Mouse (Mus musculus) hindbrain, embryonic 12.5 days (tissue): ENCODE measurements around the gene Tnrc6b. TPM values are rescaled to one million over a fixed set of nuclear protein-coding genes. Genes with fewer than 3 reads are reported as not detected.
"Not testable (repeated sequence)": the region's sequence is repeated elsewhere in the genome, so short reads cannot be mapped to it uniquely, and the experiment has no call there.

Experiments used
- ATAC-seq: fragments of 200-750 bp; cut with Nextera tagmentation; 2 replicates; pipeline ENCODE4 v1.8.0; 2017; ENCODE audit warnings: moderate TSS enrichment; ENCODE audit not compliant: low FRiP score
- H3K27ac ChIP-seq: fragments of 300-500 bp; sonication (generic); 2 replicates; pipeline ENCODE4 v1.5.1; 2016; ENCODE audit warnings: mild to moderate bottlenecking
- H3K27me3 ChIP-seq: fragments of 300-500 bp; sonication (generic); 2 replicates; pipeline ENCODE4 v1.6.1; 2016; ENCODE audit warnings: mild to moderate bottlenecking
- H3K36me3 ChIP-seq: fragments of 300-500 bp; sonication (generic); 2 replicates; pipeline ENCODE4 v1.6.1; 2016; ENCODE audit warnings: mild to moderate bottlenecking
- H3K4me1 ChIP-seq: fragments of 300-500 bp; sonication (generic); 2 replicates; pipeline ENCODE4 v1.6.1; 2016
- H3K4me2 ChIP-seq: fragments of 300-500 bp; sonication (generic); replicated peaks from 2 replicates; pipeline ENCODE4 v1.6.1; 2016; ENCODE audit warnings: mild to moderate bottlenecking
- H3K4me3 ChIP-seq: fragments of 300-500 bp; sonication (generic); 2 replicates; pipeline ENCODE4 v1.5.1; 2016; ENCODE audit warnings: mild to moderate bottlenecking
- H3K9ac ChIP-seq: fragments of 300-500 bp; sonication (generic); 2 replicates; pipeline ENCODE4 v1.6.1; 2016; ENCODE audit warnings: mild to moderate bottlenecking, moderate library complexity
- H3K9me3 ChIP-seq: fragments of 300-500 bp; sonication (generic); replicated peaks from 2 replicates; pipeline ENCODE4 v1.6.1; 2016; ENCODE audit warnings: mild to moderate bottlenecking
- WGBS: fragments of 180-500 bp; shearing (Covaris S2); methylation state at CpG from one replicate; pipeline ENCODE4 v1.1.7; 2016; 5-methylcytosine and 5-hydroxymethylcytosine counted together
- polyA plus RNA-seq: library from polyadenylated mRNA; unstranded; fragments of >200 nt; fragmentation: Nextera tagmentation; extraction: Ambion mirVana; gene quantifications from 2 replicates; pipeline ENCODE4 v1.2.1, GENCODE M21; 2016

Tnrc6b gene
- polyA plus RNA-seq, 1 experiment from 2014 or later = 55.6 TPM

GRCm38 (mm10) chr15:80916621-80917020 is 205.5 kb downstream of the Tnrc6b start:
- H3K36me3 ChIP-seq = peaks cover 80% of the 10 kb centered on the region

GRCm38 (mm10) chr15:80920346-80920745 is 209.2 kb downstream of the Tnrc6b start:
- WGBS = 96% methylated on average over 3 of the region's 3 CpGs
- ATAC-seq = no peak
- Histone ChIP-seq H3K27me3 (no peaks in the 10 kb centered on the region), H3K4me3 (no peak overlapping the region), H3K4me1 (no peaks in the 10 kb centered on the region), H3K27ac (no peak overlapping the region), H3K4me2 (no peak overlapping the region), H3K36me3 (peaks cover 76% of the 10 kb centered on the region), H3K9ac (no peak overlapping the region), H3K9me3 (no peaks in the 10 kb centered on the region)

More at GRCm38 (mm10) chr15:80916621-80917020, 205.5 kb downstream of the Tnrc6b start:
- 95% methylated on average over 7 of the region's 7 CpGs for WGBS
- H3K27ac ChIP-seq = no peak overlapping the region
- H3K9me3 ChIP-seq = no peaks in the 10 kb centered on the region
- no peak overlapping the region for H3K9ac ChIP-seq
- no peak overlapping the region for H3K4me2 ChIP-seq
- no peak for ATAC-seq
- no peak overlapping the region for H3K4me3 ChIP-seq
- H3K27me3 ChIP-seq = no peaks in the 10 kb centered on the region
- H3K4me1 ChIP-seq = no peaks in the 10 kb centered on the region

DNA sequence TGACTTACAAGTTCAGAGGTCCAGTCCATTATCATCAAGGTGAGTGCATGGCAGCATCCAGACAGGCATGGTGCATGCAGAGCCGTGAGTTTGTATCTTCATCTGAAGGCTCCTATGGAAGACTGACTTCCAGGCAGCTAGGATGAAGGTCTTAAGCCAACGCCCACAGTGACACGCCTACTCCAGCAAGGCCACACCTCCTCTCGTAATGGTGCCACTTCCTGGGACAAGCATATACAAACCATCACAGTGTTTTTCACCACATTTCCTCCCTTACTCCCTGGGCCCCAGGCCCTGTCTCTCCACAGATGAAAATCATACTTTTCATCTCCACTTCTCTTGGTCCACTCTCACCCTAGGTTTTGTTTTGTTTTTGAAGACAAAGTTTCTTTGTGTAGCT is 210.7 kb downstream of the Tnrc6b start:
- Histone ChIP-seq H3K4me1 (no peaks in the 10 kb centered on the region), H3K4me2 (no peak overlapping the region), H3K36me3 (peaks cover 76% of the 10 kb centered on the region), H3K4me3 (no peak overlapping the region), H3K9ac (no peak overlapping the region), H3K27me3 (no peaks in the 10 kb centered on the region), H3K9me3 (no peaks in the 10 kb centered on the region), H3K27ac (no peak overlapping the region)
- ATAC-seq = no peak
- 86% methylated on average over 4 of the region's 4 CpGs for WGBS

GRCm38 (mm10) chr15:80924211-80924610 is 213.1 kb downstream of the Tnrc6b start:
- Histone ChIP-seq H3K36me3 (peaks cover 80% of the 10 kb centered on the region), H3K4me2 (no peak overlapping the region), H3K27me3 (no peaks in the 10 kb centered on the region), H3K27ac (no peak overlapping the region), H3K4me3 (no peak overlapping the region), H3K9ac (no peak overlapping the region), H3K9me3 (no peaks in the 10 kb centered on the region), H3K4me1 (no peaks in the 10 kb centered on the region)
- 94% methylated on average over 2 of the region's 2 CpGs for WGBS
- ATAC-seq = no peak

DNA sequence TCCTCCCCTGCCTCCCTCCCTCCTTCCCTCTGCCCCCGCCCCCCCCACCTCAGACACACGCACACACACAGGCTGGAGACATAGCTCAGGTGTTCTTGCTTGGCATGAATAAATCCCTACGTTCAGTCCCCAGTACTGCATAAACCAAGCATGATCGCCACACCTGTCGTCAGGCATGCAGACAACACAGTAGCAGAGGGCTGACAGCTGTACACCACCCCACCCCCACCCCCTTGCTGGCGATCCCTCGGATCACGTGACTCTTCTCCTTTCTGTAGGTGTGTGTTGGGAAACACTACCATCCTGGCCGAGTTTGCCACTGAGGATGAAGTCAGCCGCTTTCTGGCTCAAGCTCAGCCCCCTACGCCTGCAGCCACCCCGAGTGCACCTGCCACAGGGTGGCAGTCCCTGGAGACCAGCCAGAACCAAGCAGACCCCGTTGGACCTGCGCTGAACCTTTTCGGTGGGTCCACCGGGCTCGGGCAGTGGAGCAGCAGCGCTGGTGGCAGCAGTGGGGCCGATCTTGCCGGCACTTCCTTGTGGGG is 217.8 kb downstream of the Tnrc6b start:
- 86% methylated on average over 20 of the region's 20 CpGs for WGBS
- H3K36me3 ChIP-seq = peaks cover 64% of the 10 kb centered on the region
- no peak overlapping the region for H3K4me3 ChIP-seq
- no peak for ATAC-seq
- no peak overlapping the region for H3K27ac ChIP-seq
- no peak overlapping the region for H3K4me2 ChIP-seq
- H3K9ac ChIP-seq = no peak overlapping the region
- no peaks in the 10 kb centered on the region for H3K27me3 ChIP-seq
- H3K9me3 ChIP-seq = no peaks in the 10 kb centered on the region
- H3K4me1 ChIP-seq = no peaks in the 10 kb centered on the region

GRCm38 (mm10) chr15:80930048-80930571 is 219.0 kb downstream of the Tnrc6b start:
- H3K36me3 ChIP-seq = peaks cover 57% of the 10 kb centered on the region
- no peak overlapping the region for H3K4me3 ChIP-seq
- H3K4me1 ChIP-seq = no peaks in the 10 kb centered on the region
- ATAC-seq = no peak
- H3K27ac ChIP-seq = peak overlapping the region; percentile 35; the same call in 1 of the 2 replicates
- H3K9me3 ChIP-seq = no peaks in the 10 kb centered on the region
- no peak overlapping the region for H3K4me2 ChIP-seq
- WGBS = 27% methylated on average over 14 of the region's 16 CpGs
- H3K9ac ChIP-seq = no peak overlapping the region
- no peaks in the 10 kb centered on the region for H3K27me3 ChIP-seq

- not testable (repeated sequence) for H3K9ac ChIP-seq, H3K4me1 ChIP-seq, ATAC-seq, H3K27ac ChIP-seq, H3K27me3 ChIP-seq, H3K9me3 ChIP-seq, H3K4me2 ChIP-seq, H3K4me3 ChIP-seq
- 90% methylated on average over 23 of the region's 23 CpGs for WGBS
- H3K36me3 ChIP-seq = peaks cover 52% of the 10 kb centered on the region
Measured at GRCm38 (mm10) chr15:80930676-80931320, 219.7 kb downstream of the Tnrc6b start.

DNA sequence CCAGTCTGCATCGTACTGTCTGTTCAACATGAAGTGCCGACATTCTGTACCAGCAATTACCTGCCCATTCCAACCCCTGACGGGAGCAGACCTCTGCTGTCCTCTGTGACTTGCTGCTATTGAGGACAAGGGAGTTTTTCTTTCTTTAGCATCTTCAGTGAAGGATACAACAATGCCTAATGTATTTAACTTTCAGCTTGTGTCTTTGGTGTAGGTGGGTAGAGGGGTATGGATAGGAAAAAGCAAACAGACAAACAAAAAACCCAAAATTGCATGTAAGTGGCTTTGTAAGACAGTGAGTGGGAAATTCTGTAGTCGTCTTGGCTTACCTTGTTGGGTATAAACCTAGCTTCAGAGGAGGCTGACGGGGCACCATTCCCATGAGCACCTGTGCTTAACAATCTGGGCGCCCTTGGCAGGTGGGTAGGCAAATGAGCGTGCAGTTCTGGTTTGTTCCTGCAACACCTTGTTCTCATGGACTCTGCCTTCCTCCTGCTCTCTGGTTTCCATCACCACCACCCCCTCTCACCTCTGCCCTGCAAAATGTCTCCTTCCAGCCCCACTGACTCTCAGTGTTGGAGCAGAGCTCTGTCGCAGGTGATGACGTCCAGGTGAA is 220.3 kb downstream of the Tnrc6b start:
- Histone ChIP-seq H3K4me3 (no peak overlapping the region), H3K9ac (no peak overlapping the region), H3K9me3 (no peaks in the 10 kb centered on the region), H3K27ac (no peak overlapping the region), H3K27me3 (no peaks in the 10 kb centered on the region), H3K36me3 (peaks cover 48% of the 10 kb centered on the region), H3K4me2 (no peak overlapping the region), H3K4me1 (no peaks in the 10 kb centered on the region)
- no peak for ATAC-seq
- WGBS = 94% methylated on average over 9 of the region's 9 CpGs

GRCm38 (mm10) chr15:80934841-80935240 is 223.7 kb downstream of the Tnrc6b start:
- Histone ChIP-seq H3K9ac (no peak overlapping the region), H3K4me2 (no peak overlapping the region), H3K36me3 (peaks cover 23% of the 10 kb centered on the region), H3K4me1 (no peaks in the 10 kb centered on the region), H3K9me3 (no peaks in the 10 kb centered on the region), H3K27me3 (no peaks in the 10 kb centered on the region), H3K4me3 (no peak overlapping the region), H3K27ac (no peak overlapping the region)
- no peak for ATAC-seq
- WGBS = 91% methylated on average over 5 of the region's 5 CpGs

GRCm38 (mm10) chr15:80936686-80937085 is 225.6 kb downstream of the Tnrc6b start:
- 68% methylated on average over 3 of the region's 3 CpGs for WGBS
- H3K9ac ChIP-seq = no peak overlapping the region

DNA sequence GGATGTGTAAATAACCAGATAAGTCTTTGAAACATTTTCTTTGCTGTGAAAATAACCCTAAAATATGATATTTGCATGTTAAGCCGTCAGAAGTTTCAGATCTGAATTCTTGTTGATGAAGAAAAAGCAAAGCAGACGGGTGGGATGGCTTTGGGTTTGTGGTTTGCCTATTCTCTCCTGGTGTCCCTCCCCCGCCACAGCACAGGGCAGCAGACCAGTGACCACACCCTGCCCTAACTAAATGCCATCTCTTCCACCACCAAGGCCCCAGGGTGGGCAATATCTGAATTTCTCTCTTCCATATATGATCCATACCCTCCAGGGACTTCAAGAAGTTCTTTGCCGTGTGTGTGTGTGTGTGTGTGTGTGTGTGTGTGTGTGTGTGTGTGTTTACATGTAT is 227.5 kb downstream of the Tnrc6b start:
- Histone ChIP-seq H3K9me3 (no peaks in the 10 kb centered on the region), H3K4me1 (no peaks in the 10 kb centered on the region), H3K27me3 (no peaks in the 10 kb centered on the region), H3K4me2 (no peak overlapping the region), H3K4me3 (no peak overlapping the region), H3K36me3 (peaks cover 14% of the 10 kb centered on the region), H3K27ac (no peak overlapping the region), H3K9ac (no peak overlapping the region)
- no peak for ATAC-seq
- WGBS = 78% methylated on average over 4 of the region's 4 CpGs

More at GRCm38 (mm10) chr15:80936686-80937085, 225.6 kb downstream of the Tnrc6b start:
- no peak overlapping the region for H3K27ac ChIP-seq
- H3K4me2 ChIP-seq = no peak overlapping the region
- no peaks in the 10 kb centered on the region for H3K4me1 ChIP-seq
- no peak overlapping the region for H3K4me3 ChIP-seq
- H3K9me3 ChIP-seq = no peaks in the 10 kb centered on the region
- H3K27me3 ChIP-seq = no peaks in the 10 kb centered on the region
- peaks cover 22% of the 10 kb centered on the region for H3K36me3 ChIP-seq
- no peak for ATAC-seq

DNA sequence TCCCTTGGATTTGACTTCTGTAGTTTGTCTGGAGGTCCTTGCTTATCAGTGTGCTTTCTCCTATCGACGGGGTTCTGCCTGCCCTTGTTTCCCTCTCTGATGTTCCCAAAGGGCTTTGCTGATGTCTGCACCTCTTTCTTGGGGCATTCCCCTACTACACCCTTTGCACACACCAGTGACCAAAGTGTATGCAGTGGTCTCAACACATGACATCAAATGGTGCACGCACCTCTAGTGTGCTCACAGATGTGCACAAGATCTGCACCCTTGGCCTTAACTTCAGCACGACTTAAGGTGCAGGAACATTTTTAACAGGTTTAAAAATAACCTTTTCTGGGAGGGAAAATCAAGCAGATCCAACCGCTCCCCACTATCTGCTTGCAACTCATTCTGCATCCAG is 228.3 kb downstream of the Tnrc6b start:
- Histone ChIP-seq H3K4me1 (no peaks in the 10 kb centered on the region), H3K4me2 (no peak overlapping the region), H3K9ac (no peak overlapping the region), H3K9me3 (no peaks in the 10 kb centered on the region), H3K4me3 (no peak overlapping the region), H3K27me3 (no peaks in the 10 kb centered on the region), H3K27ac (no peak overlapping the region), H3K36me3 (peaks cover 6% of the 10 kb centered on the region; the same call in 1 of the 2 replicates)
- no peak for ATAC-seq
- WGBS = 78% methylated on average over 5 of the region's 5 CpGs
